Mouse (Mus musculus): ENCODE measurements around the gene B4galt3.

- TF ChIP-seq CTCF (IDR thresholded peaks at IDR 0.05; ENCODE audit: insufficient read depth, low read length) (no peak), POLR2A (IDR thresholded peaks at IDR 0.05; ENCODE audit: borderline replicate concordance, extremely low read depth, low read depth, low read length) (no peak)
Measured at GRCm38 (mm10) chr1:171239992-171240744, 30.0 kb upstream of the B4galt3 start.

Measured in lung, adult 2 months (tissue).